Mouse (Mus musculus): ENCODE measurements around the gene Tmem132b. TPM values are rescaled to one million over a fixed set of nuclear protein-coding genes. Genes with fewer than 3 reads are reported as not detected.

The Tmem132b gene
- polyA plus RNA-seq, 1 experiment, result 0.02 TPM

DNA sequence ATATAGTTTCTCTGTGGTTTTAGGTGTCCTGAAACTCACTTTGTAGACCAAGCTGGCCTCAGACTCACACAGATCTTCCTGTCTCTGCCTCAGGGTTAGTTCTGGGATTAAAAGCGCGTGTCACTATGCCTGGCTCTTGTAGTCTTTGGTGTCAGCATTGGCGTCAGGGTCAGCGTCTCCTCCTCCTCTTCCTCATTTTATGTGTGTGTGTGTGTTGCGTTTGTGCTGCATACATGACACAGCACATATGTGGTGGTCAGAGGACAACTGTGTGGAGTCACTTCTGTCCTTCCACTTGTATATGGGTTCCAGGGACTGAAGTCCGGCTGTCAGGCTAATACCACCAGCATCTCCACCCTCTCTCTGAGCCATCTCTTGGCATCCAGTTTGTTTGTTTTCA is 30.1 kb upstream of the Tmem132b start:
- WGBS, result 80% methylated on average over 6 of the region's 6 CpGs
- no peaks in the 10 kb centered on the region for H3K27me3 ChIP-seq (ENCODE audit: control insufficient read depth, insufficient read depth, low read length)
- TF ChIP-seq CTCF (IDR thresholded peaks at IDR 0.05; ENCODE audit: extremely low read depth, insufficient read depth, insufficient read length, insufficient replicate concordance) (no peak), POLR2A (IDR thresholded peaks at IDR 0.05; ENCODE audit: low read depth, low read length) (no peak)
- DNase-seq (ENCODE audit: low read depth in 1 of 2, low spot score in 2 of 2), result no peak
- no peak overlapping the region for H3K27ac ChIP-seq (ENCODE audit: insufficient read depth, low read length)
- no peaks in the 10 kb centered on the region for H3K4me1 ChIP-seq (ENCODE audit: control insufficient read depth, insufficient read depth, insufficient read length)
- H3K4me3 ChIP-seq (ENCODE audit: extremely low read depth, insufficient read depth, insufficient read length), result no peak overlapping the region
- H3K36me3 ChIP-seq (ENCODE audit: control insufficient read depth, insufficient read depth, low read length), result peaks cover 9% of the 10 kb centered on the region; the same call in 1 of the 2 replicates

DNA sequence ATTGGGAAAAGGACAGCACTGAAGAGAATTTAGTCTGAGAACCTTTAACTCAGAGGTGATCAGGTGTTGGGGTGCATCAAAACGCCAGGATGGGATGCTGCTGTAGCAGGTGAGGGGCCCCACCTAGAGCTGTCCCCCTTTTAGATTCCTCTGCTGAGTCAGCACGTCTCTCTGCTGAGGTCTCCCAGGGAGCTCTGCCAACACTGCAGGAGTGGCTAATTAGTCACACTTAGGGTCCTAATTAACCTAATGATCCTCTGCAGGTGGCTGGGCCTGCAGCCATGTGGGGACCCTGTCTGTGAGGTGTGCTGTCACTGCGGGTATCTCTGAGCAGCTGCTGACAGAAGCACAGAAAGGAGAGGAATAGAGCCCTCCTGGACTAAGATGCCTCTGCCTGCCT is 29.4 kb upstream of the Tmem132b start:
- Histone ChIP-seq H3K36me3 (ENCODE audit: control insufficient read depth, insufficient read depth, low read length) (peaks cover 9% of the 10 kb centered on the region; the same call in 1 of the 2 replicates), H3K4me1 (ENCODE audit: control insufficient read depth, insufficient read depth, insufficient read length) (no peaks in the 10 kb centered on the region), H3K4me3 (ENCODE audit: extremely low read depth, insufficient read depth, insufficient read length) (no peak overlapping the region), H3K27ac (ENCODE audit: insufficient read depth, low read length) (no peak overlapping the region), H3K27me3 (ENCODE audit: control insufficient read depth, insufficient read depth, low read length) (no peaks in the 10 kb centered on the region)
- 80% methylated on average over 3 of the region's 3 CpGs for WGBS
- no peak for DNase-seq (ENCODE audit: low read depth in 1 of 2, low spot score in 2 of 2)
- TF ChIP-seq POLR2A (IDR thresholded peaks at IDR 0.05; ENCODE audit: low read depth, low read length) (no peak), CTCF (IDR thresholded peaks at IDR 0.05; ENCODE audit: extremely low read depth, insufficient read depth, insufficient read length, insufficient replicate concordance) (no peak)

DNA sequence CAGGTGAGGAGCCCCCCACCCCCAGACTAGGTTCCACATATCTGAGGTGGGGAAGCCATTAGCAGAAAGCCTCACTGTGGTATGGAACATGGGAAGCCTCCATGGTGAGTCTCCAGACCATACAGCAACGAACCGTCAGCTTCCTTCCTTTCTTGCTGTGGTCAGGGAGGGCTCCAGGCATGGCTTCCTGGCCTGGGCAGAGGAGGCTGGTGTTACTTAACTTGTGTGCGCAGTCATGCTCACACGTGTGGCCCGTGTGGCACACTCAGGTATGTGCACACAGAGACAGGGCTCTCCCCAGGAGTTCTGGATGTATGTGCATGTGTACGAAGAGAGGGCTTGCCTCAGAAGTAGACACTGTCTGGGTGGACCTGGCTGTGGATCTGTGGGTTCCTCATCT is 27.9 kb upstream of the Tmem132b start:
- no peak for TF ChIP-seq POLR2A (IDR thresholded peaks at IDR 0.05; ENCODE audit: low read depth, low read length)
- TF ChIP-seq CTCF (IDR thresholded peaks at IDR 0.05; ENCODE audit: extremely low read depth, insufficient read depth, insufficient read length, insufficient replicate concordance), result no peak
- peaks cover 10% of the 10 kb centered on the region; the same call in 1 of the 2 replicates for H3K36me3 ChIP-seq (ENCODE audit: control insufficient read depth, insufficient read depth, low read length)
- H3K4me1 ChIP-seq (ENCODE audit: control insufficient read depth, insufficient read depth, insufficient read length), result no peaks in the 10 kb centered on the region
- no peaks in the 10 kb centered on the region for H3K27me3 ChIP-seq (ENCODE audit: control insufficient read depth, insufficient read depth, low read length)
- no peak overlapping the region for H3K27ac ChIP-seq (ENCODE audit: insufficient read depth, low read length)
- no peak overlapping the region for H3K4me3 ChIP-seq (ENCODE audit: extremely low read depth, insufficient read depth, insufficient read length)
- 52% methylated on average over 6 of the region's 6 CpGs for WGBS
- DNase-seq (ENCODE audit: low read depth in 1 of 2, low spot score in 2 of 2), result no peak

DNA sequence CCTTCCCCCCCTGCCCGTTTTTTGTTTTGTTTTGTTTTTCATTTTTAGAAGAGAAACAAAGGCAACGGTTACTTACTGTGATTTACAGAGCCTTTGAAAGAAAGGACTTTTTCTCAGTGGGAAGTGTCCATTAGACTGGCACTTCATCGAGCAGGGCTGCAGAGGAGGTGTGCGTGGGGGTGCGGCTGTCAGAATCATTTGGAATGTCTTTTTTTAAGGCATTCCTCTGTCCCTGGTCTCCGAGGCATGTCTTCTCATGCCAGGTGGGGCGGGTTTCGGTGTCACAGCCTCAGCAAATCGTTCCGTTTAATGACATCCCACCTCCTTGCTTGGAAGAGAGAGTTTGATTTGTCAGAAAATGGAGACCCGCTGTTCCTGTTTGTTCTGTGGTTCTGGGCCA is 26.9 kb upstream of the Tmem132b start:
- TF ChIP-seq POLR2A (IDR thresholded peaks at IDR 0.05; ENCODE audit: low read depth, low read length), result no peak
- TF ChIP-seq CTCF (IDR thresholded peaks at IDR 0.05; ENCODE audit: extremely low read depth, insufficient read depth, insufficient read length, insufficient replicate concordance), result no peak
- Histone ChIP-seq H3K27me3 (ENCODE audit: control insufficient read depth, insufficient read depth, low read length) (no peaks in the 10 kb centered on the region), H3K36me3 (ENCODE audit: control insufficient read depth, insufficient read depth, low read length) (peaks cover 10% of the 10 kb centered on the region; the same call in 1 of the 2 replicates), H3K4me1 (ENCODE audit: control insufficient read depth, insufficient read depth, insufficient read length) (no peaks in the 10 kb centered on the region), H3K4me3 (ENCODE audit: extremely low read depth, insufficient read depth, insufficient read length) (no peak overlapping the region), H3K27ac (ENCODE audit: insufficient read depth, low read length) (no peak overlapping the region)
- DNase-seq (ENCODE audit: low read depth in 1 of 2, low spot score in 2 of 2), result no peak
- 89% methylated on average over 11 of the region's 11 CpGs for WGBS

DNA sequence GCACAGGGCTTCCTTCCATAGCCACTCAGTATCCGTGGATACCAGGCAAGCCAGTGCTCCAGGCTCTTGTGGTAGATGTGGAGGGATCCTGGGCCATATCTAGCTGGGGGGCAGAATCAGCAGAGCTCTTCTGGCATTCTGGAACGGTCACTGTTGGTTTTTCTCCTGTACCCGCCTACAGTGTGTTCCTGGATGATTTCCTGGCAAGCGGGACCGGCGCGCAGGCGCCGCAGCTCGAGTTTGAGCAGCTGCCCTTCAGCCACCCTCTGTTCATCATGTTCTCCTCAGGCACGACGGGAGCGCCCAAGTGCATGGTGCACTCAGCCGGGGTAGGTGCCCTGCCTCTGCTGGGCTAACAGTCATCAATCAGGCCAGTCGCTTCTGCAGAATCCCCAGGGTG is 25.6 kb upstream of the Tmem132b start:
- no peak for DNase-seq (ENCODE audit: low read depth in 1 of 2, low spot score in 2 of 2)
- 96% methylated on average over 15 of the region's 15 CpGs for WGBS
- no peak for TF ChIP-seq CTCF (IDR thresholded peaks at IDR 0.05; ENCODE audit: extremely low read depth, insufficient read depth, insufficient read length, insufficient replicate concordance)
- TF ChIP-seq POLR2A (IDR thresholded peaks at IDR 0.05; ENCODE audit: low read depth, low read length), result no peak
- Histone ChIP-seq H3K4me3 (ENCODE audit: extremely low read depth, insufficient read depth, insufficient read length) (no peak overlapping the region), H3K36me3 (ENCODE audit: control insufficient read depth, insufficient read depth, low read length) (peaks cover 16% of the 10 kb centered on the region), H3K27ac (ENCODE audit: insufficient read depth, low read length) (no peak overlapping the region), H3K27me3 (ENCODE audit: control insufficient read depth, insufficient read depth, low read length) (no peaks in the 10 kb centered on the region), H3K4me1 (ENCODE audit: control insufficient read depth, insufficient read depth, insufficient read length) (no peaks in the 10 kb centered on the region)

DNA sequence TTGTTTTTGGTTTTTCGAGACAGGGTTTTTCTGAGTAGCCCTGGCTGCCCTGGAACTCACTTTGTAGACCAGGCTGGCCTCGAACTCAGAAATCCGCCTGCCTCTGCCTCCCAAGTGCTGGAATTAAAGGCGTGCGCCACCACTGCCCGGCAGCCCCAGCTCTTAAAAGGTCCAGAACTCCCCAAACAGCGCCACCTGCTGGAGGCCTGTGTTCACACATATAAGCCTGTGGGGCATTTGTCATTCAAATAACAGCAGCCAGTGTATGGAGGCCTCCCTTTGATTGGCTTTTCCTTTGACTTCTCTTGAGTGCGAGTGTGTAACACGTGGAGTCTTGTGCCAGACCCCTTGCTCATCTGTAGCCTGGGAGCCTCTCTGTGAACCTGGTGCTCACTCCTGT is 24.0 kb upstream of the Tmem132b start:
- H3K4me3 ChIP-seq (ENCODE audit: extremely low read depth, insufficient read depth, insufficient read length), result no peak overlapping the region
- no peaks in the 10 kb centered on the region for H3K4me1 ChIP-seq (ENCODE audit: control insufficient read depth, insufficient read depth, insufficient read length)
- peaks cover 22% of the 10 kb centered on the region for H3K36me3 ChIP-seq (ENCODE audit: control insufficient read depth, insufficient read depth, low read length)
- WGBS, result 92% methylated on average over 9 of the region's 9 CpGs
- DNase-seq (ENCODE audit: low read depth in 1 of 2, low spot score in 2 of 2), result no peak
- TF ChIP-seq CTCF (IDR thresholded peaks at IDR 0.05; ENCODE audit: extremely low read depth, insufficient read depth, insufficient read length, insufficient replicate concordance) (no peak), POLR2A (IDR thresholded peaks at IDR 0.05; ENCODE audit: low read depth, low read length) (no peak)
- H3K27ac ChIP-seq (ENCODE audit: insufficient read depth, low read length), result no peak overlapping the region
- no peaks in the 10 kb centered on the region for H3K27me3 ChIP-seq (ENCODE audit: control insufficient read depth, insufficient read depth, low read length)

DNA sequence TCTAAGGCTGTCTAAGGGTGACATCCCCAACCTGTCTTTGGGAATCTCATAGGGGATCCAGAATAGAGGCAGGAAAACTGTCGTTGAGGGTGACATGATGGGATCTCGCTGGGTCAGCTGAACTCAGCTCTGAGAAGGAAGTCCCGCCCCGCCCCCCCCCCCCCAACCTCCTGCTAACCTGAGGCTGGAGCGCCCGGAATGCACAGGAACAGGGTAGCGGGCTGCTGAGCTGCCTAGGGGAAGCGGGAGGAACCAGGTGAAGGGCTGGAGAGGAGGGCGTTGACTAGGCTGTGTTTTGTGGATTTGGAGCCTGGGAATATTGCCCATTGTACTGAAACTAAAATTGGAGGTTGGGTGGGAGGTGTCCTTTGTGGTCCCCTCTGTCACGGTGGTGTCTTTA is 23.6 kb upstream of the Tmem132b start:
- 88% methylated on average over 10 of the region's 10 CpGs for WGBS
- Histone ChIP-seq H3K4me3 (ENCODE audit: extremely low read depth, insufficient read depth, insufficient read length) (no peak overlapping the region), H3K27me3 (ENCODE audit: control insufficient read depth, insufficient read depth, low read length) (no peaks in the 10 kb centered on the region), H3K36me3 (ENCODE audit: control insufficient read depth, insufficient read depth, low read length) (peaks cover 26% of the 10 kb centered on the region), H3K4me1 (ENCODE audit: control insufficient read depth, insufficient read depth, insufficient read length) (no peaks in the 10 kb centered on the region), H3K27ac (ENCODE audit: insufficient read depth, low read length) (no peak overlapping the region)
- no peak for DNase-seq (ENCODE audit: low read depth in 1 of 2, low spot score in 2 of 2)
- no peak for TF ChIP-seq CTCF (IDR thresholded peaks at IDR 0.05; ENCODE audit: extremely low read depth, insufficient read depth, insufficient read length, insufficient replicate concordance)
- TF ChIP-seq POLR2A (IDR thresholded peaks at IDR 0.05; ENCODE audit: low read depth, low read length), result no peak
